Mouse (Mus musculus) heart, adult 8-10 months (tissue): ENCODE data around the gene Tmtc2. TPM values are rescaled to one million over a fixed set of nuclear protein-coding genes. Genes with fewer than 3 reads are reported as not detected.

Experiments used
- DNase-seq: peaks from one replicate; pipeline ENCODE4 v3.0.0; 2022; ENCODE audit warnings: low spot score
- total RNA-seq, 4 experiments: library from RNA; stranded (reverse); gene quantifications; 2 replicates each; pipeline ENCODE4 v1.2.4; 2022

Tmtc2 gene
- total RNA-seq, 4 experiments from 2014 or later: 3.4 to 6.5 (median 4.2) TPM

- no peak for DNase-seq
These were observed 26.2 kb downstream of the Tmtc2 start for GRCm38 (mm10) chr10:105548040-105548439.

GRCm38 (mm10) chr10:105544004-105545003 is 29.9 kb downstream of the Tmtc2 start:
- no peak for DNase-seq

- DNase-seq: no peak
These were observed 32.2 kb downstream of the Tmtc2 start for GRCm38 (mm10) chr10:105542081-105542480.

- no peak for DNase-seq
These were observed 34.6 kb downstream of the Tmtc2 start for GRCm38 (mm10) chr10:105539697-105540096.

GRCm38 (mm10) chr10:105536910-105537309 is 37.3 kb downstream of the Tmtc2 start:
- DNase-seq: no peak

- no peak for DNase-seq
These were observed 38.4 kb downstream of the Tmtc2 start for GRCm38 (mm10) chr10:105535848-105536247.

- no peak for DNase-seq
These were observed 41.5 kb downstream of the Tmtc2 start for GRCm38 (mm10) chr10:105532747-105533146.

GRCm38 (mm10) chr10:105532019-105532525 is 42.2 kb downstream of the Tmtc2 start:
- DNase-seq: no peak

GRCm38 (mm10) chr10:105531080-105531894 is 43.0 kb downstream of the Tmtc2 start:
- DNase-seq: no peak

GRCm38 (mm10) chr10:105523405-105524088 is 50.7 kb downstream of the Tmtc2 start:
- DNase-seq: no peak

GRCm38 (mm10) chr10:105522431-105522830 is 51.8 kb downstream of the Tmtc2 start:
- no peak for DNase-seq

GRCm38 (mm10) chr10:105519154-105519806 is 55.0 kb downstream of the Tmtc2 start:
- no peak for DNase-seq

- no peak for DNase-seq
These were observed 56.1 kb downstream of the Tmtc2 start for GRCm38 (mm10) chr10:105518144-105518543.

GRCm38 (mm10) chr10:105513777-105514322 is 60.4 kb downstream of the Tmtc2 start:
- no peak for DNase-seq

GRCm38 (mm10) chr10:105509896-105510272 is 64.4 kb downstream of the Tmtc2 start:
- no peak for DNase-seq

- DNase-seq: no peak
These were observed 64.9 kb downstream of the Tmtc2 start for GRCm38 (mm10) chr10:105509146-105509895.

GRCm38 (mm10) chr10:105507982-105508786 is 66.1 kb downstream of the Tmtc2 start:
- DNase-seq: no peak

- no peak for DNase-seq
These were observed 68.2 kb downstream of the Tmtc2 start for GRCm38 (mm10) chr10:105506046-105506445.

- DNase-seq: no peak
These were observed 69.8 kb downstream of the Tmtc2 start for GRCm38 (mm10) chr10:105504472-105504871.
